Mouse (Mus musculus): ENCODE data around the gene Ripor3. TPM values are rescaled to one million over a fixed set of nuclear protein-coding genes. Genes with fewer than 3 reads are reported as not detected.
"Not testable (repeated sequence)": the region's sequence is repeated elsewhere in the genome, so short reads cannot be mapped to it uniquely, and the experiment has no call there.

Ripor3 gene
- 0.15 and 0.27 TPM in 2 replicates for polyA plus RNA-seq (2015; fragmentation: Nextera tagmentation; extraction: Ambion mirVana)

DNA sequence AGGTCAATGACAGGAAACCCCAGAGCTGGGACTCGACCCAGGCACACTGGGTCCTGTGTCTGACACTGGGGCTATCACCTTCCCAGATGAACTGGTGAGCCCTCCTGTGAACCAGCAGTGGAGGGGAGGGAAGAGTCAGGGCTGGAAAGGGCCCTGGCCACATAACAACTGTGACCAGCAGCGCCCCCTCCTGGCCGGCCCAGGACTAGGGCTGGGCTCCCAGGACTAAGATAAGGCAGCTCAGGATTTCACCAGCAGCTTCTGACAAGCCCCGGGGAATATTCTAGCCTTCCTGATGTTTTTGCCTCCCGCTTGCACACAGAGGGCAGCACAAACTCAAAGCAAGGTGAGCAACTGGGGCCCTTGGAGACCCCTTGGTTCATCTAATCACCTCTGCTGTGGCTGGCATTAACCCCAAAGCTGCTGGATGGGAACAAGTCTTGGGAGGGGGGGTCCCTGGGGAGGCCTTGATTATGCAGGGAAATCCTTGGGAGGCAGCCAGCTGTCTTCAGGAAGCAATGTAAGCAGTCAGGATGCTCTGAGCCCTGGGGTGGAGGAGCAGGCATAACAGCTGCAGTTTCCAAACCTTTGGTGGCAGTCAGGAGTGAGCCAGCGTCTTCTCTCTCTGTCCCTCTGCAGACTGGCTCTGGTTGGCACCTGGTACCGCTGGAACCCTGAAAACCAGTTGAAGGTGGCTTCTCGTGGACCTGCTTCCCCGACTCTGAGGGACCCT is at the start of gene Ripor3:
TSS of gene Ripor3 (minus strand) at position 683 of the 733 bp plus-strand sequence.
- peak within 1 kb of the TSS; percentile 47 for H3K27ac ChIP-seq
- no peak for ATAC-seq
- H3K9ac ChIP-seq (replicated peaks), result no peak within 1 kb of the TSS
- no peaks in the 10 kb centered on the region for H3K9me3 ChIP-seq
- H3K4me2 ChIP-seq (replicated peaks), result no peak within 1 kb of the TSS
- no peaks in the 10 kb centered on the region for H3K36me3 ChIP-seq
- no peaks in the 10 kb centered on the region for H3K27me3 ChIP-seq
- WGBS, result 35% methylated on average over 9 of the region's 9 CpGs
- peaks cover 18% of the 10 kb centered on the region for H3K4me1 ChIP-seq (replicated peaks)
- H3K4me3 ChIP-seq (replicated peaks), result no peak within 1 kb of the TSS

DNA sequence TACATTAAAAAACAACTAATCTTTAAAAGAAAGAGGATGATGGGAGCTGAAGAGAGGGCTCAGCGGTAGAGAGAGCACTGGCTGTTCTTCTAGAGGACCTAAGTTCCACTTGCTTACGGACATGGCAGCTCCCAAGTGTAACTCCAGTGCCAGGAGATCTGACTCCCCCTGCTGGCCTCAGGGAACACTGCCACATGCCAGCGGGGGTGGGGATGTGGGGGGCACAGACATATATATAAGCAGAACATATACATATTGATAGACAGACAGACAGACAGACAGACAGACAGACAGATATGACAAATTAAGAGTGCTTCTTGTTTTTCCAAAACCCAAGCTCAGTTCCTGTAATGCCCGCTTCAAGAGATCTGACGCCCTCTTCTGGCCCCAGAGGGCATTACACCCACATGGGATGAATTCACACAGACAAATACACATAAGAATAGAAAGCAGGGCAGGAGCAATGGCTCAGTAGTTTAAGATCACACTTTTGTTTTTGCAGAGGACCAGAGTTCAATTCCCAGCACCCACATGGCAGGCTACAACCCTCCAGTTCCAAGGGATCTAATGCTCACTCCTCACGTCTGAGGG is 48.9 kb upstream of the Ripor3 start:
- Histone ChIP-seq H3K36me3 (no peaks in the 10 kb centered on the region), H3K9ac (replicated peaks) (no peak overlapping the region)
- 79% methylated on average over 6 of the region's 6 CpGs for WGBS

DNA sequence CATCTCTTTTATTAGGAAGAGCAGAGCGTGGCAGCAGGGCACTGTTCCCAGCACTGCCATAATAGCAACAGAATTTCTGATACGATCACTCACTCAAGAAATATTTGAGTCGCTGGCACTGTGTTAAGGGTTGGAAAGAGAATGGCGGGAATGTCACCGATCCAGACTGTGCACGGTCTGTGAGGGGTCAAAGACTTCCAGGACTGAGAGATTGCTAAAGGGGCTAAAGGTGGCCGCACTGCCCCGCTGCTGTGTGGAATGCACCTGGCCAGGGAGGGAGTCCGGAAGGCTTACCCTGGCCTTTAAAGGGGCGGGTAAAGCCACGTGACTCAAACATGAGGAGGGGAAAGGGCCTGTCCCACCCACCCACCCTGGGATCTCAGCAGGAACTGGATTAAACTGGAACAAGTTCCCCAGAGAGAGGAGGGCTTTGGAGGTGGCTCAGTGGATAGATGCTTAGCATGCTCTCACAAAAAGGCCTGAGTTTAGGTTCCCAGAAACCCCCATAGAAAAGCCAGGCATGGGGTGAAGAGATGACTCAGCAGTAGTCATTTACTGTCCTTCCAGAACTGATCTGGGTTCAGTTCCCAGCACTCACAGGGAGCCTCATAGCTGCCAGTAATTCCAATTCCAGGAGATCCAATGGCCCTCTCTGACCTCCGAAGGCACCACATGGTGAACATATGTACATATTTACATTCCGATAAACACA is 48.2 kb upstream of the Ripor3 start:
- Histone ChIP-seq H3K4me1 (replicated peaks) (no peaks in the 10 kb centered on the region), H3K4me2 (replicated peaks) (no peak overlapping the region), H3K27me3 (no peaks in the 10 kb centered on the region), H3K9ac (replicated peaks) (no peak overlapping the region; the same call in 1 of the 2 replicates), H3K4me3 (replicated peaks) (no peak overlapping the region), H3K36me3 (no peaks in the 10 kb centered on the region), H3K27ac (no peak overlapping the region), H3K9me3 (no peaks in the 10 kb centered on the region)
- ATAC-seq, result no peak
- WGBS, result 27% methylated on average over 13 of the region's 13 CpGs

More for the DNA sequence above, 48.9 kb upstream of the Ripor3 start:
- Histone ChIP-seq H3K4me1 (replicated peaks) (no peaks in the 10 kb centered on the region), H3K4me3 (replicated peaks) (no peak overlapping the region), H3K4me2 (replicated peaks) (no peak overlapping the region), H3K27me3 (no peaks in the 10 kb centered on the region), H3K27ac (no peak overlapping the region), H3K9me3 (no peaks in the 10 kb centered on the region)
- ATAC-seq, result no peak

DNA sequence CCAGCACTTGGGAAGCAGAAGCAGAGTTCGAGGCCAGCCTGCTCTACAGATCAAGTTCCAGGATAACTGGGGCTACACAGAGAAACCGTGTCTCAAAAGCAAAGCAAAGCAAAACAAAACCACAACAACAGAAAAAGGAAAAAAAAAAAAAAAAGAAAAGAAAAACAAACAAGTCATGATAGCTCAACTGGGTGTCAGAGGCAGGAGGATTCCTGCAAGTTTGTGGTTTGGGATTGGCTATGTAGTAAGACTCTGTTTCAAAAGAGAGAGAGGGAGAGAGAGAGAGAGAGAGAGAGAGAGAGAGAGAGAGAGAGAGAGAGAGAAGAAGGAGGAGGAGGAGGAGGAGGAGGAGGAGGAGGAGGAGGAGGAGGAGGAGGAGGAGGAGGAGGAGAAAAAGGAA is 47.5 kb upstream of the Ripor3 start:
- H3K4me1 ChIP-seq (replicated peaks); H3K9ac ChIP-seq (replicated peaks); H3K4me3 ChIP-seq (replicated peaks); H3K9me3 ChIP-seq; H3K27ac ChIP-seq; H3K36me3 ChIP-seq; H3K27me3 ChIP-seq; H3K4me2 ChIP-seq (replicated peaks); ATAC-seq: not testable (repeated sequence)
- WGBS, result 67% methylated on average over 2 of the region's 2 CpGs

DNA sequence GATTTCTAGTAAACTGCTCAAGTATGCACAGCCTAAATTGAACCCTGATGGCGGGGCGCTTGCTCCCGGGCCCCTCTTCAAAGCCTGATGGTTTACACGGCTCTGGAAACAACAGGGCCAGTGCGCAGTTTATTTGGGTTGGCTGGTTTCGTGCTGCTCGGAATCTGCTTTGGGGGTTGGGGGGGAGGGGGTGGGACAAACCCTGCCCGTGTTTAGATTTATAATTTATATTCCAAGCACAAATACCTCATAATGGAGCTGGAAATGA is 46.2 kb upstream of the Ripor3 start:
- ATAC-seq, result no peak
- peaks cover 10% of the 10 kb centered on the region for H3K27me3 ChIP-seq
- H3K36me3 ChIP-seq, result no peaks in the 10 kb centered on the region
- WGBS, result 67% methylated on average over 8 of the region's 8 CpGs
- no peaks in the 10 kb centered on the region for H3K9me3 ChIP-seq
- no peaks in the 10 kb centered on the region for H3K4me1 ChIP-seq (replicated peaks)
- H3K9ac ChIP-seq (replicated peaks), result no peak overlapping the region
- no peak overlapping the region for H3K4me2 ChIP-seq (replicated peaks)
- H3K27ac ChIP-seq, result no peak overlapping the region
- H3K4me3 ChIP-seq (replicated peaks), result no peak overlapping the region

DNA sequence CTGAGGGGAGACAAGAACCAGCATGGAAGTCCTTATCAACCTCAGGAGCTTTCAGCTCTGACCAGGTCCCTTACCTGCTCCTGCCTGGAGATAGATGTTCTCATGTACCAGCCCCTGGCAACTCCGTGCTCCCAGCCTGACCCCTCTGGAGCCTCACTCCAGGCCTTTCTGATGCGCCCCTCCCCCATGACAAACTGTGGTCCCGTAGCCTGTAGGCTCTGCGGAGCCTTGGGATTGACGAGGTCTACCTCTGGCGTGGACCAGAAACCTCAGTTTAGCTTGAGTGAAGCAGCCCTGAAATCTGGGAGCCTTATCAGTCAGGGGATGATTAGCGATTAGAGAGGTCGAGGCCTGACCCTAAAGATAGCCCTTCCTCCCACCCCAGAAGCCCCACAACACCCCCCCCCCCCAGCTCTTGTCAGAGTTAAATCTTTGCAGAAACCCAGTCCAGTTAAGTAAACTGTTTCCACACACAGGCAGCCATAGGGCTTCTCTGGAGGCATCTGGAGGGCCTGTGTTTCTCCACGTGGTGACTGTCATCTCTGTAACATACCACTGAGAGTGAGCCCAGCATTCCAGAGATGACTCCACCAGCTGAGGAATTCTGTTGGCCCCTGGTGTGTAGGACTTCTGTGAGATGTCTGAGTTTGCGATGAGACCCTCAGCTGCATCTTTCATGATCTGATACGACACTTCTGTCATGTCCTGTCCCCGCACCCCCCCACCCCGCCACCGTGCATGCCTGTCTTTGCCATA is 45.7 kb upstream of the Ripor3 start:
- H3K27me3 ChIP-seq, result peaks cover 15% of the 10 kb centered on the region
- H3K9ac ChIP-seq (replicated peaks), result no peak overlapping the region
- no peaks in the 10 kb centered on the region for H3K4me1 ChIP-seq (replicated peaks)
- H3K4me3 ChIP-seq (replicated peaks), result no peak overlapping the region
- H3K4me2 ChIP-seq (replicated peaks), result no peak overlapping the region
- 47% methylated on average over 14 of the region's 14 CpGs for WGBS
- no peaks in the 10 kb centered on the region for H3K36me3 ChIP-seq
- ATAC-seq, result no peak
- H3K27ac ChIP-seq, result no peak overlapping the region
- H3K9me3 ChIP-seq, result no peaks in the 10 kb centered on the region

DNA sequence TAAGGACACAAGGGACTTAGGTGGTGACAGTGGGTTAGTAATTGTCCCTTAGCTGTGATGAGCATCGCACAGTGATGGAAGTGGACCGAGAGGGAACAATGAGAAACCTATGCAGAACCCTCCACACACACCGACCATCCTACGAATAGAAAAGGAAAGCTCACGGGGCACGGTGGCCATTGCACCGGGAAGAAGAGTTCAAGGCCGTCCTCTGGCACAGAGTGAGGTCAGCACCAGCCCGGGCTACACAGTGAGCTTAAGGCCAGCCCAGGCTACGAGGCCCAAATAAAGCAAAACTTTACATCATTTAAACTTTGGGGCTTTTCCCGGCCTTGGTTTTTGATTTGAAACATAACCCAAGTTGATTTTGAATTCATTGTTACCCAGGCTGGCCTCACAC is 43.7 kb upstream of the Ripor3 start:
- ATAC-seq, result no peak
- WGBS, result 93% methylated on average over 11 of the region's 11 CpGs
- H3K9ac ChIP-seq (replicated peaks), result no peak overlapping the region
- H3K4me2 ChIP-seq (replicated peaks), result no peak overlapping the region
- no peaks in the 10 kb centered on the region for H3K36me3 ChIP-seq
- no peak overlapping the region for H3K27ac ChIP-seq
- H3K4me3 ChIP-seq (replicated peaks), result no peak overlapping the region
- H3K4me1 ChIP-seq (replicated peaks), result peaks cover 17% of the 10 kb centered on the region
- peaks cover 35% of the 10 kb centered on the region for H3K27me3 ChIP-seq
- no peaks in the 10 kb centered on the region for H3K9me3 ChIP-seq

DNA sequence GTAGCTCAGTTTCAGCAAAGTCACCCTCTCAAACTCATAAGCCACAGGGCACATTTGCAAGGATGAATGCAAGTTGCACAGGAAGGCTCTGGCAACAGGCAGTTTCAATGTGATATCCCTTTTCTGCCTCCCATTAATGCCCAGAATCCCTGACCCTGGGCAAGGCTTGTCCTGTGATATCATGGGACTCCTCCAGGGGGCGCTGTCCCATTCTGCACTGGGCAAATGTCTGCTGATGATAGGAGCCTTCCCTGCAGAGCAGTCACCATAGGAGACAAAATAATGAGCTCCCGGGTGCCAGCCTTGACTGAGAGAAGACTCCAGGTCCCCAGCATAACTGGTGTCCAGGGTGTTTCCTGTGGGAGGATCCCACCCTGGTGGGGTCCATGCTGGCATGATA is 42.3 kb upstream of the Ripor3 start:
- H3K4me3 ChIP-seq (replicated peaks), result no peak overlapping the region
- no peaks in the 10 kb centered on the region for H3K9me3 ChIP-seq
- no peaks in the 10 kb centered on the region for H3K36me3 ChIP-seq
- H3K4me1 ChIP-seq (replicated peaks), result peaks cover 19% of the 10 kb centered on the region
- H3K4me2 ChIP-seq (replicated peaks), result no peak overlapping the region
- 19% methylated on average over 2 of the region's 2 CpGs for WGBS
- no peak overlapping the region for H3K9ac ChIP-seq (replicated peaks)
- ATAC-seq, result no peak
- peaks cover 47% of the 10 kb centered on the region for H3K27me3 ChIP-seq
- H3K27ac ChIP-seq, result no peak overlapping the region

DNA sequence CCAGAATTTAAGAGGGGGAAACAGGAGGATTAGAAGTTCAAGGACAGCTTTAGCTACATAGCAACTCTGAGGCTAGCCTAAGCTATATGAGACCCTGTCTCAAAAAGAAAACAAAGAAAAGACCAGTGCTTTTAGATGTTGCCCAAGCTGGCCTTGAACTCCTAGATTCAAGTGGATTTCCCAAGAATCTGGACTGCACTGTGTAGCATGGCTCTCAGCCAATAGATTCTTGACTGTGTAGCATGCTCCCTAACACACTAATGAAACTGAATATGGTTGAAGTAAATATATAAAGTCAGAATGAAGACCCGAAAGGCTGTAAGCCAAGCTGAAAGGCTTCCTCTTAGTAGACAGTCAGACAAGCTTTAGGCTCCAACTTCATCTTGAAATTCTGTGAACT is 41.7 kb upstream of the Ripor3 start:
- H3K27me3 ChIP-seq, result peaks cover 52% of the 10 kb centered on the region
- WGBS, result 94% methylated on average over 1 of the region's 1 CpGs
- H3K4me3 ChIP-seq (replicated peaks), result no peak overlapping the region
- no peak overlapping the region for H3K27ac ChIP-seq
- H3K9me3 ChIP-seq, result no peaks in the 10 kb centered on the region
- H3K4me1 ChIP-seq (replicated peaks), result peaks cover 19% of the 10 kb centered on the region
- no peaks in the 10 kb centered on the region for H3K36me3 ChIP-seq
- no peak for ATAC-seq
- H3K9ac ChIP-seq (replicated peaks), result no peak overlapping the region
- no peak overlapping the region for H3K4me2 ChIP-seq (replicated peaks)

DNA sequence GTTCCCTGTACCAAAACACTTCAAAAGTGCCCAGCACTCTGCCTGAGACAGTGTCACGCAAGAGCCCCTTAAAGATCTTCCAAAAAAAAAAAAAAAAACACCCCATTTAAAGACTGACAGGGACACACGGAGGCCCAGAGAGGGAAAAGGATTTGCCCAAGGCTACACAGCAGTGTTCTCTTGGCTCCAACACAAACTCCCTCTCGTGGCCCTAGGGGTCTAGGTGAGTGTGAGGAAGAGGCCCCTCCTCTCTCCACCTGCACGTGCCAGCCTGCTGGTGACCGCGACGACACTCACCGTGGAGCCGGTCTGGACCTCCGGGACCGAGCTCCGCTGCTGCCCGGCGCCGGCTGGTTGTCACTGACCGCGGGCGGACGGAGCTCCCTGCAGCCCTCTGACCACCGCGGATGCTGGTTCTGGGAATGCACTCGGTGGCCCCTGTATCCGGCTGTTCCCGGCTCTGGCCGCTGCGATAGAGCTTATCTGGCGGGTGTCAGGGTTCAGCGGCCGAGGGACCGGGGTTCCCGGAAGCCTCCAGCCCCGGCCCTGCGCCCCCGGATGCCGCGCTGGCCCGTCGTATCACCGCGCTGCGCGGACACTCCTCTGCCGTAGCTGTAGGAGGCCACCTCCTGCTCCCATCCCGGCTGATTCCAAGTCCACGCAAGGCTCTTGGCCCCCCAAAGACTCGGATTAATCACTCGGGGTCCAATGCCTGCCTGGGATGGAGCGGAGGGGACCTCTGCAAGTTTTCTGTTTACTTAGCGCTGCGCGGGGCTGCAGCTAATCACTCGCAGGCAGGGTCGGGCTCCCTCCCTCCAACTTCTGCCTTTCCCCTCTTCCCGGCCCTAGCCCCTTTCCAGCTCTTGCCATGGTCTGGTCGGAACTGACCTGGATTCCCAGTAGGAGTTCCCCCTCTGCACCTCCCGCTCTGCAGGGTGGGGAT is 39.9 kb upstream of the Ripor3 start:
- WGBS, result under 1% methylated on average over 56 of the region's 56 CpGs
- H3K4me1 ChIP-seq (replicated peaks), result peaks cover 27% of the 10 kb centered on the region
- peaks cover 56% of the 10 kb centered on the region for H3K27me3 ChIP-seq
- no peaks in the 10 kb centered on the region for H3K9me3 ChIP-seq
- H3K4me2 ChIP-seq (replicated peaks), result peak overlapping the region; percentile 75
- peak overlapping the region; percentile 45 for H3K4me3 ChIP-seq (replicated peaks)
- ATAC-seq, result peak; percentile 65; the same call in 1 of the 2 replicates
- H3K27ac ChIP-seq, result no peak overlapping the region
- no peaks in the 10 kb centered on the region for H3K36me3 ChIP-seq
- peak overlapping the region; percentile 61 for H3K9ac ChIP-seq (replicated peaks)

DNA sequence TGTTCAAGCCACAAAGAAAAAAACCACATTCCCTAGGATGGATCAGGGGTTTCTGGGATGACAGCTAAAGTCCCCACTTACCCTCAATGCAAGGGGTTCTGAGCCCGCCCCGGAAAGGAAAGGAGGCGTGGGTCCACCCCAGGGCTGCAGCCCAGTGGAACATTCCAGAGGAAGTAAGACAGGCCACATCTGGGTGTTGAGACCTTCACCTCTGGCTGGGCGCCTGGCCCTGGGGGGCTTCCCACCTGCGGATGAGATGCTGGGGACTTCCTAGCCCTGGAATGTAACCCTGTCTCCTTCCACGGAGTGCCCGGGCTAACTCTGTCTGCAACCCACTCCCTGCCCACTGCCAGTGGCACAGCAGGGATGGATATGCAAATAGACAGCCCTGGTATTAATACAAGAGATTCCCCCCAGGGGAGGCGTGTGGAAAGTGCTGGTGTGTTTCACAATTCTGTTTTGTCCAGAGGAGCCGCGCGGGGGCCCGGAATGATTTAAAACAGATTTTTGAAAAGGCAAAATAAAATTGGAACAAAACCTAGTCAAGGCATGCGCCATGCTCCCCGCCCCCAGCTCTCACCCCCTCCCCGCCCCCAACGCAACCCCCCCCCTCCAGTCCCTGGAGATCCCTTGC is 38.7 kb upstream of the Ripor3 start:
- H3K4me1 ChIP-seq (replicated peaks), result peaks cover 27% of the 10 kb centered on the region
- no peak overlapping the region for H3K27ac ChIP-seq
- ATAC-seq, result no peak
- 0 out of 2 replicates have a peak overlapping the region, but pooled peaks have one; percentile 45 for H3K4me3 ChIP-seq (replicated peaks)
- no peaks in the 10 kb centered on the region for H3K9me3 ChIP-seq
- no peaks in the 10 kb centered on the region for H3K36me3 ChIP-seq
- no peak overlapping the region for H3K9ac ChIP-seq (replicated peaks)
- peak overlapping the region; percentile 75; the same call in 1 of the 2 replicates for H3K4me2 ChIP-seq (replicated peaks)
- H3K27me3 ChIP-seq, result peaks cover 57% of the 10 kb centered on the region
- WGBS, result 12% methylated on average over 16 of the region's 16 CpGs
